Mouse (Mus musculus): ENCODE results near the gene Wdr1.
"Not testable (repeated sequence)": the region's sequence is repeated elsewhere in the genome, so short reads cannot be mapped to it uniquely, and the experiment has no call there.

Wdr1 gene

GRCm38 (mm10) chr5:38563121-38563520, at the start of gene Wdr1:
Gene Wdr1, minus strand, starts transcription at chr5:38563221.
- no peak for DNase-seq (ENCODE audit: low read depth, low spot score)

DNA sequence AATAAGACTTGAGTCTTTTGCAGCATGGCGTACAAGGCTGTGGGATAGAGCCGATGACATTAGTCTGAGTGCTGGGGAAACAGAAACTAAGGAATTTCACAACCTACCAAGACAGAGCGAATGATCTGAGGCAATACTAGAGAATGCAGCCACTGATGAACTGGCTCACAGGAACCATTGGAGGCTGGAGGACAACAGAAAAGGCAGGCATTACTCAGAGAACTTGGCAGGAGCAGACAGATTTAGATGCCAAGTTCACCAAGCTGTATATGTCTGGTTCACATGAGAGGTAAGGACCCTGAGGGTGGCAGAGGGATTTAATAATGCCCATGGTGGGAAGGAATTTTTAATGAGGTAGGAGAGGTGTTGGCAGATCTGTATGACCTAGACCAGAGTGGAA, 48.1 kb upstream of the Wdr1 start:
- DNase-seq (ENCODE audit: low read depth, low spot score), result no peak

GRCm38 (mm10) chr5:38608219-38608618, 45.2 kb upstream of the Wdr1 start:
- DNase-seq (ENCODE audit: low read depth, low spot score), result not testable (repeated sequence)

- no peak for DNase-seq (ENCODE audit: low read depth, low spot score)
These were observed 35.8 kb upstream of the Wdr1 start for GRCm38 (mm10) chr5:38598647-38599304.

DNA sequence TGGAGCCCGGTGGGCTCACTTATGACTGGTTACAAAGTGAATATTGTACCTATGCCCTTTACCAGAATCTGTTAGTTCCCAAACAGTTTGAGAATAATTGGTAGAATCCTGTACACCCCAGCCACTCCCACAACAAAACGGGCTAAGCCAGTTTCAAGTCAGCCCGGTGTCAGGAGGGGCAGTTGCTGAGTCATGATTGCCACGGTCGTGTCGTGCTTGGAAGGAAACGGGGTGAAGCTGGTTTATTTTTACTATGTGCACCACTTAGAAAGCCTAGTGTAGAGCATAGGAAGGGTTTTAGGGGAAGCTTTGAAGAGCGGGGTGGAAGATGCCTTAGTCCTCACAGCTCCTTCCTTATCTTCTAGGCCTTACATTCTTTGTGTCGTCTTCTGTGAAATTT, 25.9 kb upstream of the Wdr1 start:
- no peak for DNase-seq (ENCODE audit: low read depth, low spot score)

DNA sequence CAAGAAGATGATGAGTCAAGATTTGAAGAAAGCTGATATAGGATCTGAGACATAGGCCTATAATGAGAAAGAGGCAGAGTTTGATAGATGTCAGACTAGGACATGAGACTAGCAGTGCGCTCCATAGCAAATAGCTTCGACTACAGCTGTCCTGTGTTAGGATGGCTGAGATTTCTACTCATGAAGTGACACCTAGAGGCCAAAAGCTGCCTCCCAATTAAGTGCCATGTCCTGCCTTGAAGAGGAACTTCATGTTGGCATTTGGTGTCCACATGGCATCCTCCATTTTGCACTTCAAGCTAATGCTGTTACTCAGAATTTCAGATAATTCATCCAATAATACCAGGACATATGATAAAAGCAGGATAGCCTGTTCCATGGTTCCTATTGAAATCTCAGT, 22.4 kb upstream of the Wdr1 start:
- no peak for DNase-seq (ENCODE audit: low read depth, low spot score)

GRCm38 (mm10) chr5:38583026-38583425, 20.0 kb upstream of the Wdr1 start:
- DNase-seq (ENCODE audit: low read depth, low spot score), result no peak

DNA sequence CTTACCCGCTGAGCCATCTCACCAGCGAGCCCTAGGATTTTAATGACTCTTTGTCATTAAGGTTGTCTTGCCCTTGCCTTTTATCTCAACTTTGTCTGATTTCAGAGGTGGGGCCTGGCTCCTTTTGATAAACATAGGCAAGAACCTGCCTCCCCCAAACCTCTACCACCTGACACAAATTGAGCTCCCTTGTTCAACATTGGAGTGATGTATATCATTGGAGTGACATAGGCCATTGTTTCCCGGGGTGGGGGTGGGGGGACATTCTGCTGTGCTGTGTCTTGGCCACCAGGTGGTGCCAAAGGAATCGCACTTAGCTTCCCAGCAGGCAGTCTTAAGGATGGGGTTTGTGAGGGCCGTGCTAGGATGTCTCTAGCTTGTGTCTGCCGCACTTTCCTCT, 17.7 kb upstream of the Wdr1 start:
- peak; percentile 74 for DNase-seq (ENCODE audit: low read depth, low spot score)

- no peak for DNase-seq (ENCODE audit: low read depth, low spot score)
These were observed 7.9 kb upstream of the Wdr1 start for GRCm38 (mm10) chr5:38570876-38571275.

GRCm38 (mm10) chr5:38568652-38569051, 5.6 kb upstream of the Wdr1 start:
- no peak for DNase-seq (ENCODE audit: low read depth, low spot score)

- DNase-seq (ENCODE audit: low read depth, low spot score), result no peak
These were observed 1.8 kb upstream of the Wdr1 start for GRCm38 (mm10) chr5:38564831-38565230.

- DNase-seq (ENCODE audit: low read depth, low spot score), result peak; percentile 80
These were observed 1.5 kb downstream of the Wdr1 start for GRCm38 (mm10) chr5:38561426-38562024.

DNA sequence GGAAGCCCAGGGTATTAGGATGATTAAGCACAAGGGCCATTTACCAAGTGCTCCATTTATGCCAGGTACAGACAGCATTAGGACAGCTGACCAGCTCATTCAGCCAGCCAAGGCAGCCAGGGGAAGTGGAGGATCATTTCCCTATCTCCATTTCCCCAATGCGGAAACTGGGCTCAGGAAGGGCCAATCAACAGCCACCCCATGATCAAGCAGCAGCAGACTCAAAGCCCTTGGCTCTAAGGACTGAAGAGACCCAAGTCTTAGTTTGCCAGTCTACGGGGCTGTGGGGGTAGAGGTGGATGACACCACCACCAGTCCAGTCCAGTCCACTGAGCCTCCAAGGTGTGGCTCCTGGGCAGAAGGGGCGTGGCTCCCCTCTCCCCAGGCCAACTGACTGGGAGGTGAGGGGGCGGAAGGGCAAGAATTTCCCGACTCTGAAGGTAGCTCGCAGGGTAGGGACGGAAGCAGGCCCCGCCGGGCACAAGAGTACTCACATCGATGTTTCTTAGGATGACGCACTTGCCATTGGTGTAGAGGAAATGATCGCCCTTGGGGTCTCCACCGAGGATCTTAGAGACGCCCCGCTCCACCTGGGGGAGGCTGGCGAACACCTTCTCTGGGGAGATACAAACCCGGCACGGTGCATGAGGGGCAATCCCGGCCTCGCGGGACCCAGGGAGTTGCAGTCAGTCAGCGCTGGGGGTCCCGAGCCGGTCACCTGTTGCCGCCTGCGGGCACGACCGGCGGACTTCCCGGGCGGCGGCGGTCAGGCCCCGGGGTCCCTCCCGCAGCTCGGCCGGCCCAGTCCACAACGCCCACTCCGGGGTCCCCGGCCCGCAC, 2.2 kb downstream of the Wdr1 start:
- no peak for DNase-seq (ENCODE audit: low read depth, low spot score)

- no peak for DNase-seq (ENCODE audit: low read depth, low spot score)
These were observed 4.2 kb downstream of the Wdr1 start for GRCm38 (mm10) chr5:38558831-38559230.

- DNase-seq (ENCODE audit: low read depth, low spot score), result no peak
These were observed 5.2 kb downstream of the Wdr1 start for GRCm38 (mm10) chr5:38557811-38558210.

DNA sequence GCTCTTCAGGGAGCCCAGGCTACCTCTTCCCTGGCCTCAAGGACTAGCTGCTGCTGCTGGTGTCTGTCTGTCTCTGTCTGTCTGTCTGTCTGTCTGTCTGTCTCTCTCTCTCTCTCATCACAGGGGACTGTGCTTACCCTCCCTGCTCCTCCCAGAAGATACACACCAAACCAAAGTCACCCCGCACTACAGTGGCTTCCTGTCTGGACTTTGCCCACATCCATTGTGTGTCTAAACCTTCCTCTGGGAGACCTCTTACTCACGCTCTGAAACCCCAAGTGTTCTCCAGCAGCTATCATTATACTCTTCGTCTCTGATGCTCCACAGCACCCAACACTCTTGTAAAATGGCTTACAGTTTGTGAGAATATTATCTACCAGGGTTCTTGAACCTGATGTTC, 6.6 kb downstream of the Wdr1 start:
- no peak for DNase-seq (ENCODE audit: low read depth, low spot score)

- no peak for DNase-seq (ENCODE audit: low read depth, low spot score)
These were observed 9.1 kb downstream of the Wdr1 start for GRCm38 (mm10) chr5:38553953-38554352.

- DNase-seq (ENCODE audit: low read depth, low spot score), result no peak
These were observed 9.5 kb downstream of the Wdr1 start for GRCm38 (mm10) chr5:38553491-38553890.

DNA sequence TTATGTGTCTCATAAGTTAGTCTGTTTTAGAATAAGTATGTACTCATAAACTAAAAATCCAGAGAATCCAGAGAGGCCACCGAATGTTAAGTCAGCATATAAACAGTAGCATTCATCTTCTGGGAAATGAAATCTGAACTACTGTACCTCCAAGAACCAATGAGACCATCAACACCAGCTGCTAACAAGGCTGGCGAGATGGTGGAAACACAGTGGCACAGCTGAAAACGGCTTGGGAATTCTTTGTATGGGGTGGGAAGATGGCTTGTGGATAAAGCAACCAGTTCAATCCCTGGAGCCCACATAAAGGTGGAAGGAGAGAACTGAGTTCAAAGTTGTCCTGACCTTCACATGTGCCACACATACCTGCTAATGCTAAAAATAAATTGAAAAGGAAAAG, 10.4 kb downstream of the Wdr1 start:
- DNase-seq (ENCODE audit: low read depth, low spot score), result no peak

- DNase-seq (ENCODE audit: low read depth, low spot score), result no peak
These were observed 12.7 kb downstream of the Wdr1 start for GRCm38 (mm10) chr5:38550221-38550768.

GRCm38 (mm10) chr5:38549461-38549909, 13.5 kb downstream of the Wdr1 start:
- DNase-seq (ENCODE audit: low read depth, low spot score), result no peak

DNA sequence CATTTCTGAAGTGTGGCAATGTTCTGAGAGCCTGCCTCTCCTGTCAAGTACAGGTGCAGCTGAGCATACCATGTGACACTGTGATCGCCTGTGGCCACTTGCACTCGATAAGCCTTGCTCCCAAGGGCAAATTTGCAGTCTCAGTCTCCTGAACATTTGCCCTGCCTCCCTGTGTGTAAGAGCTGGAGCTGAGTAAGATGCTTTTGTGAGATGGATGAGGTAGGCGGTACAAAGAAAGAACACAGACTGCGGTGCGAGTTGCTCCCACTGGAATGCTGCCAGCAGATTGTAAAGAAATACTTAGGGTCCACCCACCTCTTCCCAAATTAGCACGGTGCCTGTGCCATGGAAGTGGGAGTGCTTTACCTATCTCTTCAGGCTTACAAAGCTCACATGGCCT, 15.6 kb downstream of the Wdr1 start:
- DNase-seq (ENCODE audit: low read depth, low spot score), result no peak
